Mouse (Mus musculus) lung, postnatal 25 days (tissue): ENCODE results near the gene Rfc4.
"Not testable (repeated sequence)": the region's sequence is repeated elsewhere in the genome, so short reads cannot be mapped to it uniquely, and the experiment has no call there.

ENCODE experiments used
- DNase-seq: peaks from one replicate; pipeline ENCODE4 v3.0.0; 2022; ENCODE audit warnings: low spot score

The Rfc4 gene

GRCm38 (mm10) chr16:23102340-23103037 is 25.0 kb downstream of the Rfc4 start:
- no peak for DNase-seq

- DNase-seq, result no peak
These were observed 26.9 kb downstream of the Rfc4 start for GRCm38 (mm10) chr16:23100613-23101012.

DNA sequence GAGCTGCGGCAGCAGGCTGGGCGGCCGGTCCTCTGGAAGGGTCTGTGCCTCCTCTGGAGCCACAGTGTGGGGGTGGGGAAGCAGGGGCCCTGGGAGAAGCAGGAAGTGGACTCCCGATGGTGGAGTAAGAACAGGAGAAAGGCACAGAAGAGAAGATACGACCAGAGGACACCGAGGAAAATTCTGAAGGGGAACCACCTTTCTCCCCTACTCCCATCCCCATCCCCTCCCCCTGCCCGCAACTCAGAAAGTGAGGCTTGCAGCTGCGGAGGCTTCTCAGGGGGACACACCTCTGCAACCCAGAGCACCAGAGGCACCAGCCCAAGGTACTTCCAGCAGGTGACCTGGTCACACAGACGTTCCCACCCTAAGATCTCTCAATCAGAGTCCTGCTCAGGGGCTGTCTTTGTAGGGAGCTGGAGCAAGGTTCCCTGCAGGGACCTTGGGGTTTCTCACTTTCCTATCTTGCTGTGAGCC is 27.4 kb downstream of the Rfc4 start:
- DNase-seq, result no peak

GRCm38 (mm10) chr16:23099632-23100031 is 27.9 kb downstream of the Rfc4 start:
- no peak for DNase-seq

DNA sequence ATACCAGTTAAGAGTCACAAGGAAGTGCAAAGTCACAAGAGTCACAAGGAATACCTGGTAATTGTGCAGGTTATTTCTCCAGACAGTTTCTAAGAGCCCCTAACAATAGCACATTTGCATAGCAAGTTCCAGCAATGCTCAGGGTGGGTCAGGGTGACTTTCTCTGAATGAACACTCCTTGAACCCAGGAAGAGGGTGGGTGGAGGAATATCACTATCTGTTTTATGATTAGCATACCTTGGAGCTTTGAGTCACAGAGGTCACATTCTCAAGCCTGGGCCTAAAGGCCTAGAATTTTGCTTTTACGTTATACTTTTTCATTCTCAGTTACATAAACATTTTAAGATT is 29.5 kb downstream of the Rfc4 start:
- DNase-seq, result not testable (repeated sequence)

DNA sequence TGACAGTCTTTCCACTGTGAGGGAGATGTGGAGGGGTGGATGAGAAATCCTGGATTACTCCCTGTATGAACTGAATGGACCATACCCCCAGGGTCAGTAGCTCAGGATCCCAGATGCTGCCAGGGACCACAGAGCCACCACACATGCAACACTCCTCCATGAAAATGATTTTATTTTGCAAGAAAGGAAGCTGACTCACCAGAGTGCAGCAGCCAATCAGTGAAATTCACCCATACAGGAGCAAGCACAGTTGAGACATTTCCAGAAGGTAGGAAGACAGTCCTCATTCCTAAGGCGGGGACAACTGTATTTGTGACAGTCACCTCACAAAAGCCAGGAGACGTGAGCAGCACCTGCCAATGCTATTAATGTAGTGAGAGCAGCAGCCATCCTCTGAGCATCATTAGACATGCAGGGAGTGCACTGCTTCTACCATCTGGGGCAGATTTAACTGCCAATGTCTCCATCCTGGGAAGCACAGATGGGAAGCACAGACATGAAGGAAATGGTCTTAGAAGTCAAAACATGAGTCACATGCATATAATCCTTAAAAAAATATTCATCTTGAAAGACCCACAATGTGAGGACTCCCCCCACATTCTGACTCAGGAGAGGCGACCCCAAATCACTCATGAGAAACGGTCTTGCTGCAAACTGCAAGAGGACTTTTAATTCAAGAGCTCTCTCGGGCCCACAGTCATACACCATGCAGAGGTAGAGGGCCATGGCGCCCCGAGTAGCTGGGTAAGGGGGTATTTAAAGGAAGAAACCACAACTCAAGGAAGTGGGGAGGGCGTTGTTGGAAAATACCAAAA is 30.0 kb downstream of the Rfc4 start:
- not testable (repeated sequence) for DNase-seq

GRCm38 (mm10) chr16:23096886-23097285 is 30.7 kb downstream of the Rfc4 start:
- not testable (repeated sequence) for DNase-seq

DNA sequence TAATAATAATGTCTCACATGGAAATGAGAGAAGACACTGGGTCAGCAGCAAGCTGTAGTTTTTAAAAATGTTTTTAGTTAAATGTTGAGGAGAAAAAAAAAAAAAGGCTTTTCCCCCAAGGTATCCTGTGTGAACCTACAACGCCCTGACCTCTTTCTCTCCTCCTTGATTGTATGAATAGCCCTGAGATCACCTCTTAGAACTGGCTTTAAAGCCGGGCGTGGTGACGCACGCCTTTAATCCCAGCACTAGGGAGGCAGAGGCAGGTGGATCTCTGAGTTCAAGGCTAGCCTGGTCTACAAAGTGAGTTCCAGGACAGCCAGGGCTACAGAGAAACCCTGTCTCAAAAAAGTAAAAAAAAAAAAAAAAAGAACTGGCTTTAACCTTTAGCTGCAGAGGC is 32.0 kb downstream of the Rfc4 start:
- DNase-seq, result not testable (repeated sequence)

DNA sequence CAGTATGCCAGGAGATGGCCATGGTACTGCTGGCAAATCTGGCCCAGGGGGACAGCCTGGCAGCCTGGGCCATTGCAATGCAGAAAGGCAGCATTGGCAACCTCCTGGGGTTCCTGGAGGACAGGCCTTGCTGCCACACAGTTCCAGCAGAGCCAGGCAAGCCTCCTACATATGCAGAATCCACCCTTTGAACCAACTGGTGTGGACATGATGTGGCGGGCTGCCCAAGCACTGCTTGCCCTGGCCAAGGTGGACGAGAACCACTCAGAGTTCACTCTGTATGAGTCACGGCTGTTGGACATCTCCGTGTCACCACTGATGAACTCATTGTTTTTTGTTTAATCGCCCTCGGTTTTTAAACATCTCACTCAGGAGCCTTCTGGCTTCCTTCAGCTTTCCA is 33.4 kb downstream of the Rfc4 start:
- DNase-seq, result no peak

- no peak for DNase-seq
These were observed 34.1 kb downstream of the Rfc4 start for GRCm38 (mm10) chr16:23093321-23093953.

- not testable (repeated sequence) for DNase-seq
These were observed 36.2 kb downstream of the Rfc4 start for GRCm38 (mm10) chr16:23091345-23091744.

GRCm38 (mm10) chr16:23088491-23088890 is 39.0 kb downstream of the Rfc4 start:
- DNase-seq, result not testable (repeated sequence)

DNA sequence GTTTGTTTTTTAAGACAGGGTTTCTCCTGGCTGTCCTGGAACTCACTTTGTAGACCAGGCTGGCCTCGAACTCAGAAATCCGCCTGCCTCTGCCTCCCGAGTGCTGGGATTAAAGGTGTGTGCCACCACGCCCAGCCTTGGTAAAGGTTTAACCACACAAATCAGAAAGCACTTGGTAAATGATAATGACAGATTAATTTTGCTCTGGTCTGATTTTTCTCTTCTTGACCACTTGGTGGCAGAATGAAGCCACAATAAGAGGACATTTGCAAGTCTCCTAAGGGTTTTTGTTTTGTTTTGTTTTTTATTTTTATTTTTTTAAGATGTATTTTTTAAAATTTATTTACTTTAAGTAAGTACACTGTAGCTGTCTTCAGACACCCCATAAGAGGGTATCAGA is 39.8 kb downstream of the Rfc4 start:
- peak; percentile 14 for DNase-seq

GRCm38 (mm10) chr16:23087159-23087558 is 40.4 kb downstream of the Rfc4 start:
- DNase-seq, result not testable (repeated sequence)

DNA sequence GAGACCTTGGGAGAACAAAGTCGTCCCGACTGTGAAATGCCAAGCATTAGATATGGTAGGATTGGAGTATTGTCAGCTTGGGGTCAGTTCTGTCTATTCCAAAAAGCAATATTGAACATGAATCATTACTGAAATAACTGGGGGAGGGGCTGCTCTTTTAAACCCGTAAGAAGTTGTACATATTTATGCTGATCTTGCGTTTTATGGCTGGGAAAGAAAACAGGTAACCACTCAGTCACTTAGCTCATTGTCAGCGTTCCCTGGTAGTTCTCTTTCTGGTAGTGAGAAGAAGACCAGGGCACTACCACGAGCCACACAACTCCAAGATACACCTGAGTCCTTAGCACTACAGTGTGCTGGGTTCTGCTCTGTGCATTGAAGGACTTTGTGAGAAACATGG is 50.0 kb downstream of the Rfc4 start:
- not testable (repeated sequence) for DNase-seq
